Mouse (Mus musculus) right cerebral cortex, postnatal 10 days (tissue): ENCODE results near the gene Fam196b.

ENCODE experiments used
- DNase-seq, 2 experiments: peaks; one replicate each; pipeline ENCODE4 v3.0.0; 2021; ENCODE audit warnings: low spot score in 2 of 2

The Fam196b gene

DNA sequence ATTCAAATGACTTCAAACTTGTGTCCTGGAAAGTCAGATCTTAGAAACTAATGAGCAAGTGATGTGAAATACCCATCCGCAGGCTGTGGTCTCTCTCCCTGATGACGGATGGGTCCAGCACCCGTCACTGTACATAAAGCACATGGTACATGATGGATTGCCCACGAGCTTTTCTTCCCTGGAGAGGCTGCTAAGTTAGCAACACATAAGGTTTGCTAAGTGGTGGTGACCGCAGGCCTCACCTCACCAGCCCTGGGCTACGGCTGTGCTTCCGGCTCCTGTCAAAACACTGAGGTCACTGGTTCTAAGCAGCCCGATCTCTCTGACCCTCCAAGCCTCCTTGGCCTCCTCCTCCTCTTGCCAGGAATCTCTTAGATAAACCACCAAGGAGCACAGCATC is 91.7 kb downstream of the Fam196b start:
- DNase-seq = no peak

DNA sequence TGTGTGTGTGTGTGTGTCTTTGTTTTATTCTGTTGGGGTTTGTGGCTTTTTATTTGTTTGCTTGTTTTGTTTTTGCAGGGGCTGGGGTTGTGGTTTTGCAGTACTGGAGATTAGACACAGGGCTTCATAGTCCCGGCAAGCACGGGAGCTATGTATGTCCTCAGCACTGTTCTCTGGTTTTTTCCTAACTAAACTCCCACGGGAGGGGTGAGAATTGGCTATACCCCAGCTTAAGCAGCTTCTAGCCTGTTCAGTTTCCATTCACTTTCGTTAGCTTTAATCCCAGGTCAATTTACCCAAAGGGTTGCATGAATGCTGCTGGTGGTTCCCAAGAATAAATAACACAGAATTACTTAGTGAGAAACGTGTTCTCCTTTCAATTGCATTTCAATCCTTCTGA is 92.2 kb downstream of the Fam196b start:
- DNase-seq = no peak

DNA sequence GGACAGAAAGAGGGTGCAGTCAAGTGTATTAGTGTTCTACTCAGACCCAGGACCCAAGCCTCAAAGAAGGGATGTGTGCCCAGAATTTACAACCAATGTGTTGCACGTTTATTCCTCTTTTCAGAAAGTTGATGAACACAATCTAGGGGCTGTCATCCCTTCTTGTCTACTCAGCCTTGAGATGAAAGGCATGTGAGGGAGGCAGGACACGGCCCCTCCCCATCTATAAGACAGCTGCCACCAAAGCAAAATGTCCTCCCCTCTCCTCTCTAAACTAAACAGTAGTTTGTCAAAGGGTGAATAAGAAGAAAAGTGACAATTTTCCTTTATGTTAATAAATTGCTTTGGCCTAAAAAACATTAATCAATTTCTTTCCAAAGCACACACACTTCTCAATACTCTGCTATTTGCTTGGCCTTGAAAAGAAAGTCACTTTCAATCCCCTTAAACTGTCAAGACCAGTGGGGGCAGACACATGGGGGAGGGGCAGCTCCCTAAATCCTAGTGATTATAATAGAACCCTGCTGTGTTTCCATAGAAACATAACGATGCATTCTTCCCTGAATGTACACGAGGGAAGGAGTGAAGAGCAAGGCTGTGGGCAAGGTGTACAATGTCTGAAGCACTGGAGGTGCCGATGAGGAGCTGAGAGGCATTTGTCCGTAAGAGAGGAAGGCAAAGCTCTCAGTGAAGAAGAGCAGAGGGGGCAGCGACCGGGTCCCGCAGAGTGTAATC is 101.4 kb downstream of the Fam196b start:
- DNase-seq = peak; percentile 39 to 44

DNA sequence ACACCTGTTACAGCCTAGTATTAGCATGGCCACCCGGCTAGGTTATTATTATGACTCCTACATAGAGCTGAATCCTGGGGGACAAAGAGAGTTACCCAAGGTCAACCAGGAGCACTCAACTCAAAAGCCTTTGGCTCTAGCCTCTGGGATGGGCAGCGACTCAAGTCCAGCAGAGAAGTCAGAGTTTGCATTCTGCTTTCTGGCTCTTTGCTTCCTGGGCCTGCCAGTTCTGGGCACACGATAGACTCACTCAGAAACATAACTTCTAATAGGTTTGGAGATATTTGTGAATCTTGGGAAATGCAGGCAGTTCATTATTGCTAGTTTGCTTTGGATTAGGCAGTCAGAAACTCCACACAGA is 102.0 kb downstream of the Fam196b start:
- no peak for DNase-seq

DNA sequence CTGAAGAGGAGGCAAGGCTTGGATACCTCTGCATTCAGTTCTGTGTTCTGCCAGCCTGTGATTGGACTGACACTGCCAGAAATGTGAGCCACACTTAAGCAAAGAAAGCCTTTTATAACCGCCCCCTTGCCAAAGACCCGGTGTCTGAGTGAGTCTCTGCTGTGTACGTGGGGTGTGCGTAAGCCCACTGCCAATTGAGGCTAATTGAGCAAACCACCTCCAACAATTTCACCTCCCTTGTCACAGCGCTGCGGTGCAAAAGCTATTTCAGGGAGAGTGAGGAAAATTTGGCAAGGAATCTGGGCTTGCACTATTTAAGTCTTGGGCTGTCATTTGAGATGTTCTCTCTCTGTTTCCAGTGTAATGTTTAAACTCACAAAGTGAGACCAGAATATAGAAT is 106.4 kb downstream of the Fam196b start:
- peak; percentile 69 to 85 for DNase-seq

DNA sequence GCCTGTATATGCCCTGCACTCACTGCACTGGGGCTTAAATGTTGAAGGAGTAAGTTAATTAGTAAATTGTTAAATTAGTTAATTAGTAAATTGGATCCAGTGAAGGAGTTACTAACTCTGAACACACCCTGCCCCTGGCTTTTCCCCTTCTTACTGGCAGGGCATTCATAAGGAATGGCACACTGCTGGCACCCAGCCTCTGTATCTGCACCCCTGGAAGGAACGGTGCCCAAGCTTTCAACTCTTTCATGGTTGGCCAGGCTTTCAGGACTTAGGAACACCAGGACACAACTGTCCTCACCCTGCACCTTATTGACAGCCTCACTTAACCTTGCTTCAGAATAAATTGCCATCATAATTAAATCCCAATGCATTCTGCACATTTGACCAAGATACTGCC is 109.9 kb downstream of the Fam196b start:
- DNase-seq = no peak

DNA sequence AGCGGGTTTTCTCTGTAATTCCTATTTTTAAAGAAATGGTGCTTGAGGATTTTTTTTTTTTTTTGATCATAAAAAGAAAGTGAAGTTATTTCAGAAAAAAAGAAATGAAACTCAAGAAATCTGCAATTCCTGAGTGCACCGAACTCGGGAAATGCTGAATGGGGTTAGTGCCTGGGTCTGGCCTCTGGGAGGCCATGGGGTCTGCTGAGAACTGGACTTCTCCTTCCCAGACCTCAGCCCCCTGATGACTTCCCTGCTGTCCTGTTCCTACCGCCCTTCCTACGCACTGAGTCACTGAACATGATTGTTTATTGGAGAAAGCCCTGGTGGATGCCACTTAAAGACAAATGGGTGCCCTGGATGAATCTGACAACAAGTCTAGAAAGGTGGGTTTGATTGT is 112.6 kb downstream of the Fam196b start:
- no peak for DNase-seq

DNA sequence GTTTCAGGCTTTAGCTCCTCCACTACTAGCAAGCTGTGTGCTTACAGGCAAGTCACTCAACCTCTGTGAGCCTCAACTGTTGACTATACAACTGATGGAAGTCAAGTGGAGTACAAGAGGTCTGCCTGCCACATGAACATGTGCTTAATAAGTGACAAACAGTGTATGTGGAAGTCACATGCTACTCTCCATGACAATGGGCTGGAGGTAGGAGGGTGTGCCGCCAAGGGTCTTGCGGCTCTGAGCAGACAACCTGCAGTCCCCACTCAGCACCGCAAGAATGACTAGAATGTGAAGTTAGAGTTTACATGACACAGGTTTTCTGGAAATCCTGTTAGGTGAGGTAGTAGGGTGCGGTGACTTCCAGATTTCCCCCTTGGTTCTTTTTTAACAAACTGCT is 116.3 kb downstream of the Fam196b start:
- no peak for DNase-seq

DNA sequence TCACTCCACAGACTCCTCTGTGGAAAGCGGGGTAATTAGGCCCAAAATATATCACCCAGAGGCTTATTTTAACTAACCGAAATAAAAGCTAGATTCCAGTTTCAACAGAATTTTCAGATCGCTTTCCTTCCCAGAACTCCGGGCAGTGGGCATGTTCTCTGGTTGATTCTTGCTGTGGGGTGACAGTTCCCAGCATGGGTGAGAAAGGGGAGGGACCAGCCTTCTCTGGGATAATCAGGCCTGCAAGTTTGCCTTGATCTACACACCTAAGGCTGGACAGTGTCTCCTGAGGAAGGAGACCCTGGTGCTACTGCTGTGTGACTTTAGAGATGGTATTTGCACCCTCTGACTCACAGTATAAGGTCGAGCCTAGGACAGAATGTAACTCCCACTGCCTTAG is 116.7 kb downstream of the Fam196b start:
- no peak for DNase-seq

DNA sequence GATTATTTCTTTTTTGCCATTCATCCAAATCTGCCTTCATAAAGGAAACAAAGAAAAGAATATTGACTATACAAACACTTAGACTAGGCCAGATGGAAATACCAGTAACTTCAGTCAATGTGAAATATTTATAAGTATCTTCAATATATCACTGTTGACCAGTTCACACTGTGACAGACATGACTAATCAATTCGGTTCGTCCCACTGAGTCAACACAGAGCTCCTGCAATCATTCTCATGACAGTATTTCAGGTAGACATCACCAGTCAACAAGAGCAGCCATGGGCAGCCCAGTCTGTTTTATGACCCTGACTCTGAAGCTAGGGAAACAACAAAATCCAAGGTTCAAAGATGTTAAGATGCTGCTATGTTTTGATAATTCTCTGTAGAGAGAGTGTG is 117.4 kb downstream of the Fam196b start:
- no peak for DNase-seq

DNA sequence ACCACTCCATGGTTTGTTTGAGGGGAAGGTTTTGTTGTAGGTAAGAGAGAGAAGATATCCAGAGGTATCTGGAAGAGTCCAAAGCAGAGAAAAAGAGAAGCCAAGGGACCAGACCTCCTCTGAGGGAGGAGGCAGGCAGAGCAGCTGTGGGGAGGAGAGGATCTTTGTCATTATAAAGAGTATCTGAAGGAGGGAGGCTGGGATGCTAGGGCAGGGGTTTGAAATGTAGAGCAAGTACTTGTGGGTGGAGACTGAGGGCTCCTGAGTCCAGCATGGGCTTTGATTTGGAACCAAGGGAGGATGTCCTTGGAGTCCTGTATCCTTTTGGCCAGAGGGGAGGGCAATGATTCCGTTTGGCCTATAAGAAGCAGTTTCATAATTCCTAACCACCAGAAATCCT is 122.8 kb downstream of the Fam196b start:
- no peak for DNase-seq

DNA sequence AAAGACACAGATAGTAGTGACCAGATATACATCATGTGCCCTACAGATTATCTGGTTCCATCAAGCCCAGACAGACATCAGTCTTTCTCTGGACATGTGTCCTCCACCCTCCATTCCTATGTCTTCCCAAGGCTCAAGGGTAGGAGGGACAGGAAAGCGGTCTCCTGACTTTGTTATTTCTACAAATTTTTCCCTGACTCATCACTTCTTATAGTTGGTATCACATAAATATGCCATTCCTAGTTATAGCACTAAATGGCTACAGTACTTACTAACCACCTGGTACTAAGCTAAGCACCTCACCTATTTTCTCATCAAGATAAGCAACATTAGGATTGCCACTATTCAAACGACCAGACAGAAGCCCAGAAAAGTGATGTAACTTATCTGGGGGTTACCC is 123.8 kb downstream of the Fam196b start:
- DNase-seq = no peak

DNA sequence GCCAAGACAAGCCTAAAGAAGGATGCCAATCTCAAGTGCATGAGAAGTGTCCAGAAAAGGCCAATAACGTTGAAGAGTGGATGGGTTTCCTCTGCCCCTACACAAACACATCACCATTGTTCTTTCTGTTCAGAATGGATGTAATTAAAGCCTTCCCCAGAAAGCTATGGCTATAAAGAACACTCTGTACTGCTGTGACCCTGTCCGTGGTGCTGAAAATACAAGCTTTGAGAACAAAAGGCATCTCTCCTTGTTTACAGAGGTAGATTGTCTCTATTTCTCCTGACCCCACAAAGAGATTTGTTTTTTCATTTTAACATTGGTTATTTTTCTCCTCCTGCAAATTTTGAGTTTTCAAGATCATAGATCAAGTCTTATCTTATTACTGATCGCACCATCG is 133.3 kb downstream of the Fam196b start:
- DNase-seq = no peak

DNA sequence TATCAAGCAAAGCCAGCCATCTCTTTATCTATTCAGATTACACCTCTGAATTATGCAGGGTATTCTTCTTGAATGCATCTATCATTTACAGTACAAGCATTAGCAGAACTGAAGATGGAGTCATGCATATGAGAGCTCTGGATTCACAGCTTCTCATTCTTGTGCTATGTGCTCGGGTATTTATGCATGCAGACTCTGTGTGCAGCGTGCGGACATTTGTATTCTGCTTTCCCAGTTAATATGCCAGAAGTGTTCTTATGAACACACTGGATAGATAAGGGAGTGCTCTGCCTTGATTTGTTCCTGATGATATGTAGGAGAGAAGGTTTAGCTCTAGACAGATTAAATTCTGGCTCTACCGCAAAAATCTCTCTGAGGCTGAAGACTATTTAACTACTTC is 135.3 kb downstream of the Fam196b start:
- no peak for DNase-seq

DNA sequence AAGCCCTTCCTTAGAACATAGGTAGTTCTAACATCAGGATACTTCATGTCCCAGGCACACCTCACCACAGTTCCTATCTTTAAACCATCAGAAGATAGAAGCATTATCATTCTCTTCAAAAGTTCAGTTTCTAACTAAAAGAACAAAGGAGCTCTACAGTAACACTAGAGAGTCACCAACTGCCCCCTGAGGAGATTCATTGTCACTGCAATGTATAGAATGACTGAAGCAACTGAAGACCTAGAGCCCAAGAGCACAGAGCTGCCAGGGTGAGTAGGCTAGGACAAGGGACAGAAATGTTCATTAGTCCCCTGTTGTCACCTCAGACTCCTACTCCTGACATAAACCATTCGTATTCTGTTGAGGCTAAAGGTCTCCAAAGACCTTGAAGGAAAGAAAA is 152.4 kb downstream of the Fam196b start:
- no peak for DNase-seq

DNA sequence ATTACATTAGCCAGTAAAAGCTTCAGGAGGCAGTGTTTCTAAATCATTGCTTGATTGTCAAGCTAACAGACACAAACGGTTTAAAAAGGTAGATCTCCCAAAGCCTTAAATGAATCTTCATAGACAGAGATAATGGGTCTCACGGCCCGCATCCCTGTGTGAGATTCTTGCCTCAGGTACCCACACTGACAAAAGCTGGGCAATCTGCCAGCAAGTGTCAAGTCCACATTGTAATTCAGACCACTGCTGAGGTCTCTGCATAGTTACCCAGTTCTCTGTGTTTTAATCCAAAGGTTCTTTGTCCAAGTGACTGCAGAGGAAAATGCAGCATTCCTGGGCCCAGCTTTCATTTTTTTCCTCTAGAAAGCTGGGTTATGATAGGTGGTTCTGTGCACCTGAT is 153.9 kb downstream of the Fam196b start:
- no peak for DNase-seq

DNA sequence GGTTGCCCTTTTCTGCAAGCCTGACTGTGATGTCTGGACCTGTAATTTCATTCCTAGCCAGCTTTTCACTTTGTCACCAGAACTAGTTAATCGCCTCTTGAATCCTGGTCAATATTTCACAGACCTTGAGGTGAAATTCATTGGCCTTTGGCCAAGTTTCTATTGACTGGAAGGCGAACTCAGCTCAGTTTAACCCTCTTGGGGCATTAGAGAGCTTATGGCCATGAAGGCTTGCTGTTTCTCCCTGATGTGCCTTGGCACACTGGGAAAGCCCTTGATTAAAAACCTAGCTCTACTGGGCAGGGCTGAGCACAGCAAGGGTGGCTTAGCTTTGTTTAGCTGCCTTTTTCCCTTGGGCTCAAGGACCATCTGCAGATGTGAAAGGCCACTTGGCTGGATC is 155.2 kb downstream of the Fam196b start:
- no peak for DNase-seq
